Mouse (Mus musculus): ENCODE results near the gene Kirrel. TPM values are rescaled to one million over a fixed set of nuclear protein-coding genes. Genes with fewer than 3 reads are reported as not detected.

Gene Kirrel
- total and polyA plus RNA-seq, 3 experiments: not detected

- no peaks in the 10 kb centered on the region for H3K79me2 ChIP-seq (replicated peaks; ENCODE audit: control insufficient read depth, extremely low read depth, insufficient read depth, poor library complexity, severe bottlenecking)
- dilution Hi-C loops (cut with MboI; ENCODE audit: extremely low pct_ligation_motif_present, extremely low pct_unique_long_range_greater_than_20kb, low sequenced_read_pairs): no loop called here
- no peak overlapping the region for H3K27ac ChIP-seq (ENCODE audit: insufficient read depth, low read depth)
- H3K4me2 ChIP-seq (ENCODE audit: insufficient read depth, low read depth, poor library complexity, severe bottlenecking): no peak overlapping the region
- TF ChIP-seq JUND (conservative IDR thresholded peaks at IDR 0.05; ENCODE audit: low read depth, low read length): no peak
- TF ChIP-seq HCFC1 (IDR thresholded peaks at IDR 0.05; ENCODE audit: low read depth, low read length): no peak
- H3K9me3 ChIP-seq (replicated peaks; ENCODE audit: low read length): peaks cover 13% of the 10 kb centered on the region
- no peak overlapping the region for H3K4me3 ChIP-seq (replicated peaks in 1 of 3; ENCODE audit: low read depth in 2 of 3, low read length in 2 of 3, poor library complexity in 1 of 3)
- H3K36me3 ChIP-seq (replicated peaks in 1 of 2; ENCODE audit: control insufficient read depth in 1 of 2, insufficient read depth in 1 of 2, low read length in 1 of 2): no peaks in the 10 kb centered on the region
- H3K27me3 ChIP-seq (replicated peaks): no peaks in the 10 kb centered on the region
- no peak overlapping the region for H3K9ac ChIP-seq (ENCODE audit: insufficient read depth, low read depth)
- peaks cover 0 to 31% of the 10 kb centered on the region in 2 experiments; a peak in 2 of 4 replicates for H3K4me1 ChIP-seq (ENCODE audit: control insufficient read depth in 1 of 2, insufficient read depth in 2 of 2)
- in situ Hi-C loops (cut with MboI; ENCODE audit: low pct_ligation_motif_present, low pct_unique_long_range_greater_than_20kb, low sequenced_read_pairs): no loop called here
- no peak for DNase-seq (ENCODE audit: extremely low read depth)
Measured at GRCm38 (mm10) chr3:87196637-87197036, 22.1 kb upstream of the Kirrel start.

GRCm38 (mm10) chr3:87195041-87195440, 20.5 kb upstream of the Kirrel start:
- no peak overlapping the region for H3K27ac ChIP-seq (ENCODE audit: insufficient read depth, low read depth)

GRCm38 (mm10) chr3:87194591-87194990, 20.0 kb upstream of the Kirrel start:
- H3K36me3 ChIP-seq (replicated peaks in 1 of 2; ENCODE audit: control insufficient read depth in 1 of 2, insufficient read depth in 1 of 2, low read length in 1 of 2): no peaks in the 10 kb centered on the region
- peaks cover 0 to 31% of the 10 kb centered on the region in 2 experiments; a peak in 2 of 4 replicates for H3K4me1 ChIP-seq (ENCODE audit: control insufficient read depth in 1 of 2, insufficient read depth in 2 of 2)
- H3K79me2 ChIP-seq (replicated peaks; ENCODE audit: control insufficient read depth, extremely low read depth, insufficient read depth, poor library complexity, severe bottlenecking): no peaks in the 10 kb centered on the region
- DNase-seq (ENCODE audit: extremely low read depth): peak; percentile 27
- in situ Hi-C loops (cut with MboI; ENCODE audit: low pct_ligation_motif_present, low pct_unique_long_range_greater_than_20kb, low sequenced_read_pairs): no loop called here
- H3K27me3 ChIP-seq (replicated peaks): no peaks in the 10 kb centered on the region
- H3K9ac ChIP-seq (ENCODE audit: insufficient read depth, low read depth): no peak overlapping the region
- H3K9me3 ChIP-seq (replicated peaks; ENCODE audit: low read length): peaks cover 13% of the 10 kb centered on the region
- H3K4me2 ChIP-seq (ENCODE audit: insufficient read depth, low read depth, poor library complexity, severe bottlenecking): no peak overlapping the region
- no peak overlapping the region for H3K27ac ChIP-seq (ENCODE audit: insufficient read depth, low read depth)
- no peak overlapping the region for H3K4me3 ChIP-seq (replicated peaks in 1 of 3; ENCODE audit: low read depth in 2 of 3, low read length in 2 of 3, poor library complexity in 1 of 3)
- TF ChIP-seq BHLHE40 (IDR thresholded peaks at IDR 0.05; ENCODE audit: low read depth, low read length) (no peak), SIN3A (IDR thresholded peaks at IDR 0.05; ENCODE audit: low read length) (no peak), CTCF (conservative IDR thresholded peaks at IDR 0.05 in 1 of 2, IDR thresholded peaks at IDR 0.05 in 1 of 2; ENCODE audit: low read depth in 2 of 2, low read length in 2 of 2) (no peak), MAX (IDR thresholded peaks at IDR 0.05; ENCODE audit: low read length) (no peak), CHD1 (IDR thresholded peaks at IDR 0.05; ENCODE audit: low read depth, low read length) (no peak), POLR2AphosphoS2 (IDR thresholded peaks at IDR 0.05; ENCODE audit: low read depth, low read length) (no peak), MAFK (IDR thresholded peaks at IDR 0.05; ENCODE audit: insufficient replicate concordance, low read length) (no peak), ZMIZ1 (IDR thresholded peaks at IDR 0.05; ENCODE audit: low read depth, low read length) (no peak), NRF1 (IDR thresholded peaks at IDR 0.05; ENCODE audit: low read depth, low read length) (no peak), ELF1 (IDR thresholded peaks at IDR 0.05; ENCODE audit: low read depth, low read length) (no peak), JUN (IDR thresholded peaks at IDR 0.05; ENCODE audit: insufficient read depth, low read depth, low read length) (no peak), RAD21 (IDR thresholded peaks at IDR 0.05; ENCODE audit: low read depth, low read length) (no peak), POLR2A (IDR thresholded peaks at IDR 0.05; ENCODE audit: low read depth, low read length) (no peak), GABPA (IDR thresholded peaks at IDR 0.05; ENCODE audit: insufficient replicate concordance, low read depth, low read length) (no peak), USF2 (conservative IDR thresholded peaks at IDR 0.05; ENCODE audit: low read depth, low read length) (no peak)
- dilution Hi-C loops (cut with MboI; ENCODE audit: extremely low pct_ligation_motif_present, extremely low pct_unique_long_range_greater_than_20kb, low sequenced_read_pairs): no loop called here

More at GRCm38 (mm10) chr3:87195041-87195440, 20.5 kb upstream of the Kirrel start:
- Histone ChIP-seq H3K79me2 (replicated peaks; ENCODE audit: control insufficient read depth, extremely low read depth, insufficient read depth, poor library complexity, severe bottlenecking) (no peaks in the 10 kb centered on the region), H3K4me3 (replicated peaks in 1 of 3; ENCODE audit: low read depth in 2 of 3, low read length in 2 of 3, poor library complexity in 1 of 3) (no peak overlapping the region), H3K36me3 (replicated peaks in 1 of 2; ENCODE audit: control insufficient read depth in 1 of 2, insufficient read depth in 1 of 2, low read length in 1 of 2) (no peaks in the 10 kb centered on the region), H3K27me3 (replicated peaks) (no peaks in the 10 kb centered on the region), H3K9me3 (replicated peaks; ENCODE audit: low read length) (peaks cover 13% of the 10 kb centered on the region), H3K4me2 (ENCODE audit: insufficient read depth, low read depth, poor library complexity, severe bottlenecking) (no peak overlapping the region), H3K9ac (ENCODE audit: insufficient read depth, low read depth) (no peak overlapping the region), H3K4me1 (ENCODE audit: control insufficient read depth in 1 of 2, insufficient read depth in 2 of 2) (peaks cover 0 to 31% of the 10 kb centered on the region in 2 experiments; a peak in 2 of 4 replicates)
- no peak for DNase-seq (ENCODE audit: extremely low read depth)
- dilution Hi-C loops (cut with MboI; ENCODE audit: extremely low pct_ligation_motif_present, extremely low pct_unique_long_range_greater_than_20kb, low sequenced_read_pairs) (no loop called here), in situ Hi-C loops (cut with MboI; ENCODE audit: low pct_ligation_motif_present, low pct_unique_long_range_greater_than_20kb, low sequenced_read_pairs) (no loop called here)
- no peak for TF ChIP-seq ZMIZ1 (IDR thresholded peaks at IDR 0.05; ENCODE audit: low read depth, low read length)
- no peak for TF ChIP-seq MYC (IDR thresholded peaks at IDR 0.05; ENCODE audit: low read depth, low read length)
- no peak for TF ChIP-seq POLR2AphosphoS2 (IDR thresholded peaks at IDR 0.05; ENCODE audit: low read depth, low read length)
- TF ChIP-seq MAFK (IDR thresholded peaks at IDR 0.05; ENCODE audit: insufficient replicate concordance, low read length): no peak
- no peak for TF ChIP-seq KAT2A (IDR thresholded peaks at IDR 0.05; ENCODE audit: insufficient replicate concordance, low read length)
- TF ChIP-seq TCF12 (IDR thresholded peaks at IDR 0.05; ENCODE audit: low read depth, low read length): no peak
- TF ChIP-seq PAX5 (IDR thresholded peaks at IDR 0.05; ENCODE audit: low read length): no peak
- TF ChIP-seq BHLHE40 (IDR thresholded peaks at IDR 0.05; ENCODE audit: low read depth, low read length): no peak
- TF ChIP-seq HCFC1 (IDR thresholded peaks at IDR 0.05; ENCODE audit: low read depth, low read length): no peak
- TF ChIP-seq USF1 (IDR thresholded peaks at IDR 0.05; ENCODE audit: low read depth, low read length): no peak
- no peak for TF ChIP-seq ZNF384 (IDR thresholded peaks at IDR 0.05; ENCODE audit: low read depth, low read length)
- no peak for TF ChIP-seq IRF4 (IDR thresholded peaks at IDR 0.05; ENCODE audit: low read depth, low read length)
- TF ChIP-seq ZKSCAN1 (IDR thresholded peaks at IDR 0.05; ENCODE audit: borderline replicate concordance, low read depth, low read length): no peak
